Mouse (Mus musculus): ENCODE data around the gene Hc. TPM values are rescaled to one million over a fixed set of nuclear protein-coding genes. Genes with fewer than 3 reads are reported as not detected.

The Hc gene
- polyA plus RNA-seq, 1 experiment from 2014 or later: 0.45 TPM

GRCm38 (mm10) chr2:35044956-35045355 is 16.3 kb downstream of the Hc start:
- no peak overlapping the region for H3K9ac ChIP-seq
- WGBS: 74% methylated on average over 2 of the region's 2 CpGs
- H3K27me3 ChIP-seq: no peaks in the 10 kb centered on the region
- no peaks in the 10 kb centered on the region for H3K36me3 ChIP-seq (replicated peaks)
- H3K4me2 ChIP-seq: no peak overlapping the region
- no peak overlapping the region for H3K27ac ChIP-seq
- H3K4me1 ChIP-seq: no peaks in the 10 kb centered on the region
- 0 out of 2 replicates have a peak, but pooled peaks cover 6% of the 10 kb centered on the region for H3K9me3 ChIP-seq
- ATAC-seq (ENCODE audit: low FRiP score): no peak
- H3K4me3 ChIP-seq (replicated peaks): no peak overlapping the region

- WGBS: 86% methylated on average over 9 of the region's 9 CpGs
- Histone ChIP-seq H3K27ac (no peak overlapping the region), H3K9me3 (0 out of 2 replicates have a peak, but pooled peaks cover 6% of the 10 kb centered on the region), H3K4me1 (no peaks in the 10 kb centered on the region), H3K9ac (no peak overlapping the region), H3K4me3 (replicated peaks) (no peak overlapping the region), H3K27me3 (no peaks in the 10 kb centered on the region), H3K4me2 (no peak overlapping the region), H3K36me3 (replicated peaks) (no peaks in the 10 kb centered on the region)
- ATAC-seq (ENCODE audit: low FRiP score): no peak
Observed at GRCm38 (mm10) chr2:35038580-35039375, 22.5 kb downstream of the Hc start.

DNA sequence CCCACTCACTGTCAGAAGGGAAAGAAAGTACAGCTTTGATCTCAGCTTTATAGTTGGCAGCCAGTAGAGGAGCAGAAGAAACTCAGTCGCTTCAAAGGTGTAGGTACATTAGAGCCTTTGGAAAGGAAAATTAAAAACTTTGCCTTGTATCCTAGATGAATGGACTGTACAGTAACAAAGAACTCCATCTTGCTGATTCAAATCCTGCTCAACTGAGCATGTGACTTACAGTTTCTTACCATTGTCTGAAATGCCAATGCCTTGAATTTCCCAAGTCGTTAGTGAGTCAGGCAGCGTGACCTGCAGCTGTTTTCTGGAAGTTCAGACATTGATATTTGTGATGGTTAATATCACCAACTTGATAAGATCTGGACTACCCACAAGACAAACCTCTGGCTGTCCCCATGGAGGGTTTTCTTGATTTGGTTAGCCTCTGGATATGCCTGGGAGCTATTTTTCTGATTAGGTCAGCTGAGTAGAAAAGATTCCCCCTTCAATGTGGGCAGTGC is 36.5 kb downstream of the Hc start:
- no peaks in the 10 kb centered on the region for H3K4me1 ChIP-seq
- no peak overlapping the region for H3K27ac ChIP-seq
- no peak overlapping the region for H3K9ac ChIP-seq
- no peaks in the 10 kb centered on the region for H3K36me3 ChIP-seq (replicated peaks)
- no peaks in the 10 kb centered on the region for H3K9me3 ChIP-seq
- H3K4me2 ChIP-seq: no peak overlapping the region
- ATAC-seq (ENCODE audit: low FRiP score): no peak
- H3K27me3 ChIP-seq: no peaks in the 10 kb centered on the region
- no peak overlapping the region for H3K4me3 ChIP-seq (replicated peaks)
- WGBS: 82% methylated on average over 3 of the region's 3 CpGs

GRCm38 (mm10) chr2:35021806-35022205 is 39.4 kb downstream of the Hc start:
- WGBS: 84% methylated on average over 5 of the region's 5 CpGs
- no peak for ATAC-seq (ENCODE audit: low FRiP score)
- Histone ChIP-seq H3K4me1 (no peaks in the 10 kb centered on the region), H3K4me3 (replicated peaks) (no peak overlapping the region), H3K27ac (no peak overlapping the region), H3K27me3 (no peaks in the 10 kb centered on the region), H3K9me3 (no peaks in the 10 kb centered on the region), H3K4me2 (no peak overlapping the region), H3K9ac (no peak overlapping the region), H3K36me3 (replicated peaks) (no peaks in the 10 kb centered on the region)

DNA sequence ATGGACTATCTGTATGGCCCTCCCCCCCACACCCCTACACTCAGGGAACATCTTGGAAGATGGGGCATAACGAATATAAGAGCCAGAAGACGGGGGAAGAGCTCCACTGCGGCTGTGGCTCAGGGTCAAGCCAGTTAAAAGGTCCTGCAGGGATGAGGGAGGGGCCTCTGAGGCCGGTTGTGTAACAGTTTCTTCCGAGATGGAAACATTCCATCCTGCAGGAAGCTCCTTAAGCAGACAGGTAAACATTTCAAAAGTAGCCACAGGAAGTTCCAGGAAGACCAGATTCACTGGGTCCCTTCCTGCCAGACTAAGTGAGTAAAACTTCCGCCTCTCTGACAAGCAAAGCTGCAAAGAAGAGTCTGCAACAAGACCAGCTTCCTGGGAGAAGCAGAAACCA is 45.4 kb downstream of the Hc start:
- H3K27ac ChIP-seq: no peak overlapping the region
- no peaks in the 10 kb centered on the region for H3K4me1 ChIP-seq
- no peak overlapping the region for H3K4me3 ChIP-seq (replicated peaks)
- H3K27me3 ChIP-seq: no peaks in the 10 kb centered on the region
- no peaks in the 10 kb centered on the region for H3K9me3 ChIP-seq
- H3K36me3 ChIP-seq (replicated peaks): no peaks in the 10 kb centered on the region
- no peak for ATAC-seq (ENCODE audit: low FRiP score)
- H3K4me2 ChIP-seq: no peak overlapping the region
- no peak overlapping the region for H3K9ac ChIP-seq
- WGBS: 55% methylated on average over 6 of the region's 6 CpGs

GRCm38 (mm10) chr2:35011649-35012048 is 49.6 kb downstream of the Hc start:
- no peaks in the 10 kb centered on the region for H3K4me1 ChIP-seq
- no peak overlapping the region for H3K27ac ChIP-seq
- H3K4me3 ChIP-seq (replicated peaks): no peak overlapping the region
- no peak overlapping the region for H3K9ac ChIP-seq
- H3K9me3 ChIP-seq: no peaks in the 10 kb centered on the region
- H3K36me3 ChIP-seq (replicated peaks): no peaks in the 10 kb centered on the region
- 92% methylated on average over 8 of the region's 8 CpGs for WGBS
- no peak for ATAC-seq (ENCODE audit: low FRiP score)
- H3K27me3 ChIP-seq: no peaks in the 10 kb centered on the region
- no peak overlapping the region for H3K4me2 ChIP-seq

- H3K36me3 ChIP-seq (replicated peaks): no peaks in the 10 kb centered on the region
- peaks cover 10% of the 10 kb centered on the region for H3K4me1 ChIP-seq
- H3K4me2 ChIP-seq: no peak overlapping the region
- H3K9me3 ChIP-seq: no peaks in the 10 kb centered on the region
- 77% methylated on average over 9 of the region's 9 CpGs for WGBS
- no peaks in the 10 kb centered on the region for H3K27me3 ChIP-seq
- no peak overlapping the region for H3K4me3 ChIP-seq (replicated peaks)
- no peak for ATAC-seq (ENCODE audit: low FRiP score)
- H3K27ac ChIP-seq: no peak overlapping the region
- no peak overlapping the region for H3K9ac ChIP-seq
Observed at GRCm38 (mm10) chr2:34998956-34999355, 62.3 kb downstream of the Hc start.

DNA sequence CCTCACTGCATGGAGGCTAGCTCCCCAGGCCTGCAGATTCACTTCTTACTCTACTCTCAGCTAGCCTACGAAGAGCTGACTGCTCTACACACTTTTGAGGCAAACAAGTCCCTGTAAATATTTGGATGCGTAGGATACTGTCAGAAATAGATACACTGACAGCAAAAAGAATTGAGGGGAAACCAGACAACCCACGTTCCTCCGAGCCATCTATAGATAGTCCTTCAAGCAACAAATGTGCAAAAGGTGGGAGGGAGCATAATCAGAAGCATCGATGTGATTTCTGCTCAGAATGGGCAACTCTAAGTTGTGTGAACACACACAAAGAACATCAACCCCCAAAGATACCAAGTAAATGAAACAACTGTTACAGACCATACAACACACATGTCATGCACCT is 64.7 kb downstream of the Hc start:
- H3K4me1 ChIP-seq: peaks cover 31% of the 10 kb centered on the region
- H3K27ac ChIP-seq: no peak overlapping the region
- 91% methylated on average over 5 of the region's 5 CpGs for WGBS
- no peak overlapping the region for H3K4me2 ChIP-seq
- no peak overlapping the region for H3K9ac ChIP-seq
- H3K27me3 ChIP-seq: no peaks in the 10 kb centered on the region
- ATAC-seq (ENCODE audit: low FRiP score): no peak
- no peaks in the 10 kb centered on the region for H3K9me3 ChIP-seq
- H3K4me3 ChIP-seq (replicated peaks): no peak overlapping the region
- H3K36me3 ChIP-seq (replicated peaks): no peaks in the 10 kb centered on the region

DNA sequence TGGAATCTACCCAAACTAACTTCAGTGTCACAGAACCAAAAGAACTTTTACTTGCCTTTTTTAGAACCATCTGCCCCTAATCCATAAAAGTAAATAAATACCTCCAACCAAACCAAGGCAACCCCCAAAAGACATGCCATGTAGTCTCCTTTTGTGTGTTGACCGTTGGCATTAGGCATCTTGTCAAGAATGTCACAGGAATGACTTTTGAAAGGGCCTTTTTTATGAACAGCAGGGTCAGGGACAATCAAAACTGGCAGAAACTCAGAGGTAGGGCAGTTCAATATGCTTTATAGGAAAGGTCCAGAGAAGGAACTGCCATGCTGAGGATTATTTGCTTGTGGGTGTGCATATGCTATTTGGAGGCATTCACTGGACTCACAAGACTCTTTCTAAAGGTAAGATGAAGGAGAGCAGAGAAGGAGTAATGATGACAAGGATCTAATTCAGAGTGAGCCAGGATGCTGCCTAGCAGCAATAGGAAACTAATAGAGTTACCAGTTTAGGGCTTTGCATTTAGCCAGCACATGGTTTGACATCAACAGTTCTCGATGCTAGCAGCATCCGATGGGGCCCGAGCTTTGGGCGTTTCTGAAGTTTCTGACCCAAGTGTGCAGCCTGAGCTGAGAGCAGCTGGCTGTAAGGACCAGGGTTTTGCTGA is 67.4 kb downstream of the Hc start:
- Histone ChIP-seq H3K4me2 (peak overlapping the region; percentile 40; the same call in 1 of the 2 replicates), H3K9ac (no peak overlapping the region), H3K27ac (peak overlapping the region; percentile 82), H3K36me3 (replicated peaks) (no peaks in the 10 kb centered on the region), H3K9me3 (no peaks in the 10 kb centered on the region), H3K4me1 (peaks cover 31% of the 10 kb centered on the region), H3K27me3 (no peaks in the 10 kb centered on the region), H3K4me3 (replicated peaks) (no peak overlapping the region)
- WGBS: 25% methylated on average over 5 of the region's 5 CpGs
- no peak for ATAC-seq (ENCODE audit: low FRiP score)

GRCm38 (mm10) chr2:34992729-34993695 is 68.2 kb downstream of the Hc start:
- peaks cover 31% of the 10 kb centered on the region for H3K4me1 ChIP-seq
- no peaks in the 10 kb centered on the region for H3K9me3 ChIP-seq
- H3K27ac ChIP-seq: peak overlapping the region; percentile 89
- H3K9ac ChIP-seq: peak overlapping the region; percentile 42; the same call in 1 of the 2 replicates
- peak overlapping the region; percentile 40 for H3K4me2 ChIP-seq
- H3K4me3 ChIP-seq (replicated peaks): no peak overlapping the region
- H3K27me3 ChIP-seq: no peaks in the 10 kb centered on the region
- H3K36me3 ChIP-seq (replicated peaks): no peaks in the 10 kb centered on the region
- ATAC-seq (ENCODE audit: low FRiP score): peak; percentile 89
- WGBS: 5% methylated on average over 9 of the region's 9 CpGs

GRCm38 (mm10) chr2:34991966-34992365 is 69.3 kb downstream of the Hc start:
- peaks cover 31% of the 10 kb centered on the region for H3K4me1 ChIP-seq
- H3K36me3 ChIP-seq (replicated peaks): no peaks in the 10 kb centered on the region
- H3K4me2 ChIP-seq: no peak overlapping the region
- H3K4me3 ChIP-seq (replicated peaks): no peak overlapping the region
- ATAC-seq (ENCODE audit: low FRiP score): no peak
- no peak overlapping the region for H3K9ac ChIP-seq
- H3K27ac ChIP-seq: peak overlapping the region; percentile 89; the same call in 1 of the 2 replicates
- WGBS: 74% methylated on average over 3 of the region's 3 CpGs
- no peaks in the 10 kb centered on the region for H3K9me3 ChIP-seq
- H3K27me3 ChIP-seq: no peaks in the 10 kb centered on the region

DNA sequence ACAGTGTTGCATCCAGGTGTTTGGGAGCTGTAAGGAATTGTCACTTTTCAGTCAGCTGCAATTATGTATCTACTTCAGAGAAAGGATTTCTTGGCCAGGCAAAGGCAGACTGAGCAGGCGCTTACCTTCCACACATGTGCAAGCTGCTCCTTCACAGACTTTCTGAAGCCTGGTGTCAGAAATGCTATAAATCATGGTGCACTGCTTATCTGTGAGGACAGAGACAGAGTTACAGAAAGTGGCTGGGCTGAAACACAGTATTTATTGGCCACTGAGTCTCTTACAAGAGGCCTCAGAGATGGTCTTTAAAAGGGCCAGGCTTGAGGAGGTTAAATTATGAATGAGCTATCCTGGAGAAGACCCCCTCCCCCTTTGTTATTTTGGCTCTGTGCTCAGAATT is 71.5 kb downstream of the Hc start:
- peaks cover 27% of the 10 kb centered on the region for H3K4me1 ChIP-seq
- no peak for ATAC-seq (ENCODE audit: low FRiP score)
- no peak overlapping the region for H3K4me3 ChIP-seq (replicated peaks)
- no peak overlapping the region for H3K4me2 ChIP-seq
- H3K9me3 ChIP-seq: no peaks in the 10 kb centered on the region
- no peak overlapping the region for H3K9ac ChIP-seq
- H3K27me3 ChIP-seq: no peaks in the 10 kb centered on the region
- H3K36me3 ChIP-seq (replicated peaks): no peaks in the 10 kb centered on the region
- 79% methylated on average over 1 of the region's 1 CpGs for WGBS
- H3K27ac ChIP-seq: no peak overlapping the region
